Mouse (Mus musculus) embryonic facial prominence, embryonic 11.5 days (tissue): ENCODE results near the gene Ppp3ca. TPM values are rescaled to one million over a fixed set of nuclear protein-coding genes. Genes with fewer than 3 reads are reported as not detected.

Source experiments
- ATAC-seq: fragments of 200-750 bp; cut with Nextera tagmentation; replicated peaks from 2 replicates; pipeline ENCODE4 v1.8.0; 2017; ENCODE audit warnings: low read depth; ENCODE audit not compliant: insufficient number of reproducible peaks, low FRiP score, low TSS enrichment
- DNase-seq: peaks from one replicate; pipeline ENCODE4 v3.0.0-alpha.2; 2015; ENCODE audit warnings: low spot score
- H3K27ac ChIP-seq: fragments of 300-500 bp; sonication (generic); replicated peaks from 2 replicates; pipeline ENCODE4 v1.5.1; 2014; ENCODE audit warnings: mild to moderate bottlenecking, low read depth, low read length, control low read depth
- H3K27me3 ChIP-seq: fragments of 300-500 bp; sonication (generic); 2 replicates; pipeline ENCODE4 v1.6.1; 2014; ENCODE audit warnings: mild to moderate bottlenecking, low read length, moderate library complexity, mixed read lengths; ENCODE audit not compliant: control insufficient read depth, insufficient read depth
- H3K36me3 ChIP-seq: fragments of 300-500 bp; sonication (generic); replicated peaks from 2 replicates; pipeline ENCODE4 v1.6.1; 2014; ENCODE audit warnings: low read depth, mild to moderate bottlenecking, low read length, moderate library complexity, mixed read lengths; ENCODE audit not compliant: control insufficient read depth, insufficient read depth
- H3K4me1 ChIP-seq: fragments of 300-500 bp; sonication (generic); 2 replicates; pipeline ENCODE4 v1.6.1; 2014; ENCODE audit warnings: low read length, mixed read lengths; ENCODE audit not compliant: control insufficient read depth, insufficient read depth
- H3K4me2 ChIP-seq: fragments of 300-500 bp; sonication (generic); 2 replicates; pipeline ENCODE4 v1.6.1; 2014; ENCODE audit warnings: low read depth, mild to moderate bottlenecking, control low read depth, low read length, moderate library complexity
- H3K4me3 ChIP-seq: fragments of 300-500 bp; sonication (generic); 2 replicates; pipeline ENCODE4 v1.5.1; 2014; ENCODE audit warnings: low read depth, low read length, control low read depth
- H3K9ac ChIP-seq: fragments of 300-500 bp; sonication (generic); replicated peaks from 2 replicates; pipeline ENCODE4 v1.6.1; 2014; ENCODE audit warnings: mild to moderate bottlenecking, control low read depth, low read length
- H3K9me3 ChIP-seq: fragments of 300-500 bp; sonication (generic); replicated peaks from 2 replicates; pipeline ENCODE4 v1.6.1; 2016; ENCODE audit warnings: mild to moderate bottlenecking, low read length, inconsistent platforms, mixed read lengths; ENCODE audit not compliant: control insufficient read depth
- WGBS: fragments of 180-500 bp; shearing (Covaris S2); extraction: QIAGEN DNeasy Blood & Tissue Kit; methylation state at CpG from one replicate; pipeline ENCODE4 v1.1.7; 2014; 5-methylcytosine and 5-hydroxymethylcytosine counted together
- polyA plus RNA-seq: library from polyadenylated mRNA; unstranded; fragments of >200 nt; fragmentation: Nextera tagmentation; extraction: Ambion mirVana; gene quantifications from 2 replicates; pipeline ENCODE4 v1.2.1, GENCODE M21; 2014

Gene Ppp3ca
- polyA plus RNA-seq, 1 experiment from 2014 or later = 57.4 TPM

GRCm38 (mm10) chr3:136721804-136722427, 52.0 kb downstream of the Ppp3ca start:
- no peak overlapping the region for H3K9ac ChIP-seq
- H3K36me3 ChIP-seq = no peaks in the 10 kb centered on the region
- H3K9me3 ChIP-seq = no peaks in the 10 kb centered on the region
- H3K4me1 ChIP-seq = no peaks in the 10 kb centered on the region; the same call in 1 of the 2 replicates
- no peaks in the 10 kb centered on the region for H3K27me3 ChIP-seq
- peak; percentile 77 for DNase-seq
- no peak overlapping the region for H3K27ac ChIP-seq
- H3K4me2 ChIP-seq = no peak overlapping the region
- WGBS = 26% methylated on average over 4 of the region's 4 CpGs
- no peak overlapping the region for H3K4me3 ChIP-seq
- ATAC-seq = no peak; the same call in 1 of the 2 replicates

GRCm38 (mm10) chr3:136722493-136722892, 52.6 kb downstream of the Ppp3ca start:
- Histone ChIP-seq H3K36me3 (no peaks in the 10 kb centered on the region), H3K27ac (no peak overlapping the region), H3K4me3 (no peak overlapping the region), H3K27me3 (no peaks in the 10 kb centered on the region), H3K4me2 (no peak overlapping the region), H3K9ac (no peak overlapping the region), H3K9me3 (no peaks in the 10 kb centered on the region), H3K4me1 (no peaks in the 10 kb centered on the region; the same call in 1 of the 2 replicates)
- no peak for ATAC-seq
- DNase-seq = no peak

GRCm38 (mm10) chr3:136725311-136726156, 55.6 kb downstream of the Ppp3ca start:
- 15% methylated on average over 7 of the region's 7 CpGs for WGBS
- Histone ChIP-seq H3K9ac (no peak overlapping the region), H3K4me1 (no peaks in the 10 kb centered on the region; the same call in 1 of the 2 replicates), H3K27ac (no peak overlapping the region), H3K9me3 (no peaks in the 10 kb centered on the region), H3K4me2 (no peak overlapping the region), H3K27me3 (no peaks in the 10 kb centered on the region), H3K36me3 (no peaks in the 10 kb centered on the region), H3K4me3 (no peak overlapping the region)
- peak; percentile 85 for DNase-seq
- ATAC-seq = no peak; the same call in 1 of the 2 replicates

GRCm38 (mm10) chr3:136727877-136728276, 58.0 kb downstream of the Ppp3ca start:
- DNase-seq (no peak), ATAC-seq (no peak)
- no peak overlapping the region for H3K27ac ChIP-seq
- H3K4me1 ChIP-seq = no peaks in the 10 kb centered on the region
- no peak overlapping the region for H3K9ac ChIP-seq
- no peaks in the 10 kb centered on the region for H3K36me3 ChIP-seq
- no peak overlapping the region for H3K4me2 ChIP-seq
- H3K9me3 ChIP-seq = no peaks in the 10 kb centered on the region
- H3K4me3 ChIP-seq = no peak overlapping the region
- WGBS = 92% methylated on average over 2 of the region's 2 CpGs
- H3K27me3 ChIP-seq = no peaks in the 10 kb centered on the region

- DNase-seq (no peak), ATAC-seq (no peak)
- H3K9me3 ChIP-seq = no peaks in the 10 kb centered on the region
- WGBS = 44% methylated on average over 10 of the region's 10 CpGs
- no peak overlapping the region for H3K4me3 ChIP-seq
- H3K9ac ChIP-seq = no peak overlapping the region
- no peak overlapping the region for H3K4me2 ChIP-seq
- H3K4me1 ChIP-seq = no peaks in the 10 kb centered on the region
- no peak overlapping the region for H3K27ac ChIP-seq
- H3K27me3 ChIP-seq = no peaks in the 10 kb centered on the region
- H3K36me3 ChIP-seq = no peaks in the 10 kb centered on the region
These were observed 60.1 kb downstream of the Ppp3ca start for GRCm38 (mm10) chr3:136729978-136730377.

GRCm38 (mm10) chr3:136731579-136731978, 61.7 kb downstream of the Ppp3ca start:
- H3K9me3 ChIP-seq = no peaks in the 10 kb centered on the region
- no peak overlapping the region for H3K27ac ChIP-seq
- no peak overlapping the region for H3K4me3 ChIP-seq
- H3K27me3 ChIP-seq = no peaks in the 10 kb centered on the region
- H3K4me2 ChIP-seq = no peak overlapping the region
- no peaks in the 10 kb centered on the region for H3K4me1 ChIP-seq
- DNase-seq = no peak
- no peak for ATAC-seq
- no peaks in the 10 kb centered on the region for H3K36me3 ChIP-seq
- no peak overlapping the region for H3K9ac ChIP-seq
- 88% methylated on average over 6 of the region's 6 CpGs for WGBS

GRCm38 (mm10) chr3:136736021-136736420, 66.1 kb downstream of the Ppp3ca start:
- Histone ChIP-seq H3K4me3 (no peak overlapping the region), H3K27ac (no peak overlapping the region), H3K9ac (no peak overlapping the region), H3K9me3 (no peaks in the 10 kb centered on the region), H3K4me2 (no peak overlapping the region), H3K4me1 (no peaks in the 10 kb centered on the region), H3K27me3 (no peaks in the 10 kb centered on the region), H3K36me3 (no peaks in the 10 kb centered on the region)
- WGBS = 17% methylated on average over 1 of the region's 1 CpGs
- ATAC-seq = no peak
- DNase-seq = peak; percentile 19

GRCm38 (mm10) chr3:136736773-136737298, 66.9 kb downstream of the Ppp3ca start:
- DNase-seq = no peak
- Histone ChIP-seq H3K9me3 (no peaks in the 10 kb centered on the region), H3K4me3 (no peak overlapping the region), H3K36me3 (no peaks in the 10 kb centered on the region), H3K4me2 (no peak overlapping the region), H3K27ac (no peak overlapping the region), H3K9ac (no peak overlapping the region), H3K27me3 (no peaks in the 10 kb centered on the region), H3K4me1 (no peaks in the 10 kb centered on the region)
- WGBS = 74% methylated on average over 7 of the region's 7 CpGs
- ATAC-seq = no peak
